Mouse (Mus musculus) testis, adult 2 months (tissue): ENCODE measurements around the gene Rnaset2b.
"Not testable (repeated sequence)": the region's sequence is repeated elsewhere in the genome, so short reads cannot be mapped to it uniquely, and the experiment has no call there.

ENCODE experiments used
- CTCF ChIP-seq: fragments of 200-500 bp; IDR thresholded peaks from 2 replicates; pipeline ENCODE4 v1.5.1; 2012; ENCODE audit warnings: low read depth, mild to moderate bottlenecking, inconsistent platforms, low read length, moderate library complexity; ENCODE audit not compliant: control insufficient read depth, insufficient read depth, insufficient replicate concordance
- POLR2A ChIP-seq: fragments of 200-500 bp; IDR thresholded peaks from 2 replicates; pipeline ENCODE4 v1.6.1; 2012; ENCODE audit warnings: low read depth, mild to moderate bottlenecking, inconsistent platforms, low read length, moderate library complexity; ENCODE audit not compliant: control insufficient read depth

- TF ChIP-seq CTCF, POLR2A: not testable (repeated sequence)
Observed at GRCm38 (mm10) chr17:7025257-7025656, 54.8 kb downstream of the Rnaset2b start, which contains the start of gene Gm1604a.
